Mouse (Mus musculus) cerebellum, postnatal 36 days (tissue): ENCODE results near the gene Sos2.

Experiments used
- DNase-seq, 2 experiments: peaks; one replicate each; pipeline ENCODE4 v3.0.0; 2021 to 2022; ENCODE audit warnings: mixed read lengths in 2 of 2

Sos2 gene

GRCm38 (mm10) chr12:69681566-69682061 is at the start of gene Sos2:
Sos2 (minus strand) TSS chr12:69681852.
- DNase-seq = peak; percentile 61 to 76

GRCm38 (mm10) chr12:69730306-69730705 is 48.7 kb upstream of the Sos2 start:
- no peak for DNase-seq

- DNase-seq = no peak
Measured at GRCm38 (mm10) chr12:69729246-69729645, 47.6 kb upstream of the Sos2 start.

GRCm38 (mm10) chr12:69724711-69725460 is 43.2 kb upstream of the Sos2 start, which contains the start of the genes L2hgdh and Atp5s:
L2hgdh (minus strand) TSS chr12:69724873.
Atp5s (plus strand) TSS chr12:69724950.
- DNase-seq = peak; percentile 96

GRCm38 (mm10) chr12:69724018-69724710 is 42.5 kb upstream of the Sos2 start:
- no peak for DNase-seq

GRCm38 (mm10) chr12:69723376-69723775 is 41.7 kb upstream of the Sos2 start:
- DNase-seq = no peak

GRCm38 (mm10) chr12:69722857-69723256 is 41.2 kb upstream of the Sos2 start:
- DNase-seq = no peak

GRCm38 (mm10) chr12:69713628-69714027 is 32.0 kb upstream of the Sos2 start:
- DNase-seq = no peak

- no peak for DNase-seq
Measured at GRCm38 (mm10) chr12:69704799-69705458, 23.3 kb upstream of the Sos2 start.

GRCm38 (mm10) chr12:69698352-69698751 is 16.7 kb upstream of the Sos2 start:
- DNase-seq = no peak

GRCm38 (mm10) chr12:69696746-69697145 is 15.1 kb upstream of the Sos2 start:
- DNase-seq = peak; percentile 34 to 61

- DNase-seq = no peak
Measured at GRCm38 (mm10) chr12:69693471-69693870, 11.8 kb upstream of the Sos2 start.

GRCm38 (mm10) chr12:69690714-69691113 is 9.1 kb upstream of the Sos2 start:
- no peak for DNase-seq

- DNase-seq = no peak
Measured at GRCm38 (mm10) chr12:69689094-69689493, 7.4 kb upstream of the Sos2 start.

- DNase-seq = no peak
Measured at GRCm38 (mm10) chr12:69688368-69688767, 6.7 kb upstream of the Sos2 start.

GRCm38 (mm10) chr12:69683537-69683936 is 1.9 kb upstream of the Sos2 start:
- peak; percentile 92 to 93 for DNase-seq

- DNase-seq = no peak
Measured at GRCm38 (mm10) chr12:69682788-69683419, 1.3 kb upstream of the Sos2 start.

- DNase-seq = peak; percentile 82 to 88
Measured at GRCm38 (mm10) chr12:69682065-69682787, 574 bp upstream of the Sos2 start.

GRCm38 (mm10) chr12:69680635-69681565 is 752 bp downstream of the Sos2 start:
- peak; percentile 46 to 49 for DNase-seq

- DNase-seq = peak; percentile 34 to 46
Measured at GRCm38 (mm10) chr12:69676157-69676556, 5.5 kb downstream of the Sos2 start.
